Mouse (Mus musculus) G1E (cell line): ENCODE measurements around the gene Brdt. TPM values are rescaled to one million over a fixed set of nuclear protein-coding genes. Genes with fewer than 3 reads are reported as not detected.

Experiments
- ATAC-seq: 2 replicates; pipeline ENCODE4 v1.8.0; 2016; ENCODE audit warnings: mild to moderate bottlenecking; ENCODE audit not compliant: insufficient number of reproducible peaks, poor library complexity, low FRiP score, severe bottlenecking; ENCODE audit errors: extremely low read depth
- DNase-seq: peaks from one replicate; pipeline ENCODE4 v3.0.0; 2012; ENCODE audit warnings: low spot score
- H3K27me3 ChIP-seq: 2 replicates; pipeline ENCODE4 v1.6.1; 2012; ENCODE audit warnings: mild to moderate bottlenecking, low read length, inconsistent platforms; ENCODE audit not compliant: insufficient read depth
- H3K36me3 ChIP-seq: replicated peaks from 2 replicates; pipeline ENCODE3; 2012; ENCODE audit warnings: mild to moderate bottlenecking, inconsistent platforms
- H3K4me1 ChIP-seq: 2 replicates; pipeline ENCODE4 v1.6.1; 2012; ENCODE audit warnings: low read depth, low read length, inconsistent platforms, mixed read lengths; ENCODE audit not compliant: insufficient read depth
- H3K4me3 ChIP-seq: 2 replicates; pipeline ENCODE4 v1.5.1; 2012; ENCODE audit warnings: low read depth, mild to moderate bottlenecking, inconsistent platforms, low read length, moderate library complexity, mixed read lengths
- H3K9me3 ChIP-seq: replicated peaks from 2 replicates; pipeline ENCODE4 v1.6.1; 2012; ENCODE audit warnings: inconsistent platforms
- CTCF ChIP-seq: IDR thresholded peaks from 2 replicates; pipeline ENCODE4 v1.5.1; 2012; ENCODE audit warnings: low read depth, low read length, inconsistent platforms, mixed read lengths
- GATA1 ChIP-seq: IDR thresholded peaks from 2 replicates; pipeline ENCODE4 v1.6.1; 2012; ENCODE audit warnings: borderline replicate concordance, low read length, inconsistent platforms, mixed read lengths
- GATA2 ChIP-seq: IDR thresholded peaks from 2 replicates; pipeline ENCODE4 v1.6.1; 2012; ENCODE audit warnings: low read depth, low read length, inconsistent platforms, borderline replicate concordance
- POLR2AphosphoS5 ChIP-seq: IDR thresholded peaks from 2 replicates; pipeline ENCODE4 v1.6.1; 2012; ENCODE audit warnings: low read depth, low read length, inconsistent platforms; ENCODE audit not compliant: insufficient replicate concordance
- TAL1 ChIP-seq: conservative IDR thresholded peaks from 2 replicates; pipeline ENCODE4 v1.6.1; 2012; ENCODE audit warnings: low read depth, low read length, inconsistent platforms, mixed read lengths
- polyA plus RNA-seq: library from polyadenylated mRNA; stranded (reverse); fragments of >175 nt; gene quantifications from 2 replicates; pipeline ENCODE4 v1.2.3, GENCODE M21; 2012
- total RNA-seq, 2 experiments: library from RNA; stranded (forward) in 1 of 2; stranded (reverse) in 1 of 2; fragments of 200-1000 nt in 1 of 2; fragments of >200 nt in 1 of 2; fragmentation: Nextera tagmentation in 1 of 2; gene quantifications; 2 replicates each; pipeline ENCODE4 v1.2.3; 2014 to 2017

Gene Brdt
- total and polyA plus RNA-seq, 3 experiments: 0.11 TPM; not detected in 2

- no peaks in the 10 kb centered on the region for H3K4me1 ChIP-seq
- no peak for ATAC-seq
- TF ChIP-seq TAL1 (no peak), GATA1 (no peak), POLR2AphosphoS5 (no peak), GATA2 (no peak), CTCF (no peak)
- no peaks in the 10 kb centered on the region; the same call in 1 of the 2 replicates for H3K27me3 ChIP-seq
- no peaks in the 10 kb centered on the region for H3K36me3 ChIP-seq
- DNase-seq: no peak
- no peak overlapping the region for H3K4me3 ChIP-seq
- H3K9me3 ChIP-seq: no peaks in the 10 kb centered on the region
Measured at GRCm38 (mm10) chr5:107296512-107297322, 34.2 kb upstream of the Brdt start.

- no peak for ATAC-seq
- TF ChIP-seq GATA2 (no peak), CTCF (no peak), POLR2AphosphoS5 (no peak), TAL1 (no peak), GATA1 (no peak)
- H3K27me3 ChIP-seq: peaks cover 4% of the 10 kb centered on the region; the same call in 1 of the 2 replicates
Measured at GRCm38 (mm10) chr5:107298854-107299253, 32.1 kb upstream of the Brdt start.

GRCm38 (mm10) chr5:107303350-107303861, 27.6 kb upstream of the Brdt start:
- TF ChIP-seq CTCF: no peak
- no peak for TF ChIP-seq GATA1
- no peak for TF ChIP-seq GATA2
- no peak for TF ChIP-seq TAL1
- TF ChIP-seq POLR2AphosphoS5: no peak
- no peak overlapping the region for H3K4me3 ChIP-seq
- ATAC-seq (no peak), DNase-seq (no peak)
- peaks cover 7% of the 10 kb centered on the region; the same call in 1 of the 2 replicates for H3K27me3 ChIP-seq
- no peaks in the 10 kb centered on the region for H3K4me1 ChIP-seq
- no peaks in the 10 kb centered on the region for H3K36me3 ChIP-seq
- no peaks in the 10 kb centered on the region for H3K9me3 ChIP-seq

More at GRCm38 (mm10) chr5:107298854-107299253, 32.1 kb upstream of the Brdt start:
- Histone ChIP-seq H3K4me3 (no peak overlapping the region), H3K9me3 (no peaks in the 10 kb centered on the region), H3K4me1 (no peaks in the 10 kb centered on the region), H3K36me3 (no peaks in the 10 kb centered on the region)
- DNase-seq: no peak

GRCm38 (mm10) chr5:107304117-107304825, 26.7 kb upstream of the Brdt start:
- TF ChIP-seq TAL1: no peak
- TF ChIP-seq GATA2: no peak
- no peak for TF ChIP-seq CTCF
- TF ChIP-seq POLR2AphosphoS5: no peak
- TF ChIP-seq GATA1: no peak
- DNase-seq: no peak
- no peak overlapping the region for H3K4me3 ChIP-seq
- H3K36me3 ChIP-seq: no peaks in the 10 kb centered on the region
- peaks cover 7% of the 10 kb centered on the region; the same call in 1 of the 2 replicates for H3K27me3 ChIP-seq
- no peaks in the 10 kb centered on the region for H3K9me3 ChIP-seq
- no peak for ATAC-seq
- no peaks in the 10 kb centered on the region for H3K4me1 ChIP-seq

GRCm38 (mm10) chr5:107307432-107307831, 23.5 kb upstream of the Brdt start:
- Histone ChIP-seq H3K36me3 (no peaks in the 10 kb centered on the region), H3K4me1 (no peaks in the 10 kb centered on the region), H3K4me3 (no peak overlapping the region), H3K9me3 (no peaks in the 10 kb centered on the region), H3K27me3 (peaks cover 7% of the 10 kb centered on the region; the same call in 1 of the 2 replicates)
- ATAC-seq: no peak
- no peak for DNase-seq
- TF ChIP-seq GATA2: no peak
- TF ChIP-seq POLR2AphosphoS5: no peak
- TF ChIP-seq CTCF: no peak
- TF ChIP-seq GATA1: no peak
- no peak for TF ChIP-seq TAL1

- no peak for DNase-seq
- no peaks in the 10 kb centered on the region for H3K9me3 ChIP-seq
- ATAC-seq: no peak
- H3K36me3 ChIP-seq: no peaks in the 10 kb centered on the region
- TF ChIP-seq CTCF: no peak
- TF ChIP-seq TAL1: no peak
- TF ChIP-seq POLR2AphosphoS5: no peak
- no peak for TF ChIP-seq GATA1
- TF ChIP-seq GATA2: no peak
- H3K4me1 ChIP-seq: no peaks in the 10 kb centered on the region
- no peak overlapping the region for H3K4me3 ChIP-seq
- H3K27me3 ChIP-seq: no peaks in the 10 kb centered on the region; the same call in 1 of the 2 replicates
Measured at GRCm38 (mm10) chr5:107317141-107317540, 13.8 kb upstream of the Brdt start.
